Mouse (Mus musculus) limb, embryonic 12.5 days (tissue): ENCODE measurements around the gene Rxrg. TPM values are rescaled to one million over a fixed set of nuclear protein-coding genes. Genes with fewer than 3 reads are reported as not detected.
A peak's percentile ranks its signal among the peaks of the same experiment; 100 is the strongest.

Experiments used
- ATAC-seq: fragments of 200-750 bp; cut with Nextera tagmentation; 2 replicates; pipeline ENCODE4 v1.8.0; 2017; ENCODE audit warnings: low read depth, moderate TSS enrichment; ENCODE audit not compliant: insufficient number of reproducible peaks, insufficient read depth, low FRiP score, low TSS enrichment
- H3K27ac ChIP-seq: fragments of 300-500 bp; sonication (generic); 2 replicates; pipeline ENCODE4 v1.5.1; 2016; ENCODE audit warnings: mild to moderate bottlenecking, moderate library complexity
- H3K27me3 ChIP-seq: fragments of 300-500 bp; sonication (generic); 2 replicates; pipeline ENCODE4 v1.6.1; 2016; ENCODE audit warnings: mild to moderate bottlenecking, moderate library complexity
- H3K36me3 ChIP-seq: fragments of 300-500 bp; sonication (generic); 2 replicates; pipeline ENCODE4 v1.6.1; 2016; ENCODE audit warnings: mild to moderate bottlenecking, moderate library complexity
- H3K4me1 ChIP-seq: fragments of 300-500 bp; sonication (generic); replicated peaks from 2 replicates; pipeline ENCODE4 v1.6.1; 2016
- H3K4me2 ChIP-seq: fragments of 300-500 bp; sonication (generic); 2 replicates; pipeline ENCODE4 v1.6.1; 2016; ENCODE audit warnings: mild to moderate bottlenecking, moderate library complexity
- H3K4me3 ChIP-seq: fragments of 300-500 bp; sonication (generic); replicated peaks from 2 replicates; pipeline ENCODE4 v1.5.1; 2016; ENCODE audit warnings: mild to moderate bottlenecking
- H3K9ac ChIP-seq: fragments of 300-500 bp; sonication (generic); replicated peaks from 2 replicates; pipeline ENCODE4 v1.6.1; 2016; ENCODE audit warnings: mild to moderate bottlenecking, moderate library complexity
- H3K9me3 ChIP-seq: fragments of 300-500 bp; sonication (generic); 2 replicates; pipeline ENCODE4 v1.6.1; 2016; ENCODE audit warnings: mild to moderate bottlenecking, moderate library complexity
- WGBS: fragments of 180-500 bp; shearing (Covaris S2); methylation state at CpG from one replicate; pipeline ENCODE4 v1.1.7; 2016; 5-methylcytosine and 5-hydroxymethylcytosine counted together
- polyA plus RNA-seq: library from polyadenylated mRNA; unstranded; fragments of >200 nt; fragmentation: Nextera tagmentation; extraction: Ambion mirVana; gene quantifications from 2 replicates; pipeline ENCODE4 v1.2.1, GENCODE M21; 2016

Gene Rxrg
- polyA plus RNA-seq, 1 experiment from 2014 or later: 14.2 TPM

GRCm38 (mm10) chr1:167599211-167599735 is 1.1 kb downstream of the Rxrg start:
- Histone ChIP-seq H3K36me3 (no peaks in the 10 kb centered on the region), H3K27ac (no peak overlapping the region), H3K27me3 (peaks cover 63% of the 10 kb centered on the region), H3K4me2 (peak overlapping the region; percentile 83), H3K4me3 (peak overlapping the region; percentile 45), H3K9ac (no peak overlapping the region), H3K4me1 (peaks cover 22% of the 10 kb centered on the region), H3K9me3 (no peaks in the 10 kb centered on the region)
- WGBS: 5% methylated on average over 7 of the region's 7 CpGs
- no peak for ATAC-seq

- Histone ChIP-seq H3K9ac (no peak overlapping the region), H3K9me3 (no peaks in the 10 kb centered on the region), H3K4me3 (no peak overlapping the region), H3K36me3 (no peaks in the 10 kb centered on the region), H3K4me1 (no peaks in the 10 kb centered on the region), H3K27ac (no peak overlapping the region), H3K4me2 (no peak overlapping the region), H3K27me3 (peaks cover 40% of the 10 kb centered on the region)
- WGBS: 58% methylated on average over 9 of the region's 9 CpGs
- ATAC-seq: no peak
Measured at GRCm38 (mm10) chr1:167608201-167608741, 10.1 kb downstream of the Rxrg start.

GRCm38 (mm10) chr1:167617131-167617530 is 18.9 kb downstream of the Rxrg start:
- H3K9me3 ChIP-seq: no peaks in the 10 kb centered on the region
- no peak overlapping the region for H3K27ac ChIP-seq
- WGBS: 69% methylated on average over 14 of the region's 14 CpGs
- H3K27me3 ChIP-seq: no peaks in the 10 kb centered on the region
- no peaks in the 10 kb centered on the region for H3K36me3 ChIP-seq
- ATAC-seq: no peak
- H3K4me3 ChIP-seq: no peak overlapping the region
- no peaks in the 10 kb centered on the region for H3K4me1 ChIP-seq
- H3K9ac ChIP-seq: no peak overlapping the region
- no peak overlapping the region for H3K4me2 ChIP-seq

GRCm38 (mm10) chr1:167617995-167618489 is 19.9 kb downstream of the Rxrg start:
- H3K36me3 ChIP-seq: no peaks in the 10 kb centered on the region
- WGBS: 79% methylated on average over 18 of the region's 18 CpGs

GRCm38 (mm10) chr1:167620206-167620795 is 22.1 kb downstream of the Rxrg start:
- no peaks in the 10 kb centered on the region for H3K36me3 ChIP-seq
- no peak overlapping the region for H3K4me2 ChIP-seq
- 69% methylated on average over 15 of the region's 15 CpGs for WGBS
- no peak for ATAC-seq
- no peak overlapping the region for H3K4me3 ChIP-seq
- no peak overlapping the region for H3K27ac ChIP-seq
- H3K27me3 ChIP-seq: peaks cover 9% of the 10 kb centered on the region; the same call in 1 of the 2 replicates
- H3K9ac ChIP-seq: no peak overlapping the region
- no peaks in the 10 kb centered on the region for H3K9me3 ChIP-seq
- H3K4me1 ChIP-seq: no peaks in the 10 kb centered on the region

More at GRCm38 (mm10) chr1:167617995-167618489, 19.9 kb downstream of the Rxrg start:
- H3K4me3 ChIP-seq: no peak overlapping the region
- H3K4me1 ChIP-seq: no peaks in the 10 kb centered on the region
- H3K27ac ChIP-seq: no peak overlapping the region
- H3K9ac ChIP-seq: no peak overlapping the region
- peaks cover 3% of the 10 kb centered on the region; the same call in 1 of the 2 replicates for H3K27me3 ChIP-seq
- no peaks in the 10 kb centered on the region for H3K9me3 ChIP-seq
- ATAC-seq: no peak; the same call in 1 of the 2 replicates
- H3K4me2 ChIP-seq: no peak overlapping the region

GRCm38 (mm10) chr1:167625098-167625497 is 26.9 kb downstream of the Rxrg start:
- WGBS: 72% methylated on average over 3 of the region's 3 CpGs
- H3K36me3 ChIP-seq: no peaks in the 10 kb centered on the region
- H3K4me3 ChIP-seq: no peak overlapping the region
- ATAC-seq: no peak
- peaks cover 14% of the 10 kb centered on the region; the same call in 1 of the 2 replicates for H3K27me3 ChIP-seq
- no peaks in the 10 kb centered on the region for H3K4me1 ChIP-seq
- no peak overlapping the region for H3K9ac ChIP-seq
- H3K9me3 ChIP-seq: no peaks in the 10 kb centered on the region
- no peak overlapping the region for H3K27ac ChIP-seq
- H3K4me2 ChIP-seq: no peak overlapping the region

- H3K9ac ChIP-seq: no peak overlapping the region
- 85% methylated on average over 6 of the region's 6 CpGs for WGBS
- no peaks in the 10 kb centered on the region for H3K9me3 ChIP-seq
- ATAC-seq: no peak
- H3K27me3 ChIP-seq: peaks cover 32% of the 10 kb centered on the region
- no peaks in the 10 kb centered on the region for H3K36me3 ChIP-seq
- H3K27ac ChIP-seq: no peak overlapping the region
- H3K4me3 ChIP-seq: no peak overlapping the region
- no peaks in the 10 kb centered on the region for H3K4me1 ChIP-seq
- no peak overlapping the region for H3K4me2 ChIP-seq
Measured at GRCm38 (mm10) chr1:167631765-167632164, 33.6 kb downstream of the Rxrg start.

- WGBS: 61% methylated on average over 12 of the region's 12 CpGs
- H3K36me3 ChIP-seq: no peaks in the 10 kb centered on the region
- H3K9ac ChIP-seq: no peak overlapping the region
- ATAC-seq: no peak
- peaks cover 51% of the 10 kb centered on the region for H3K27me3 ChIP-seq
- no peaks in the 10 kb centered on the region for H3K9me3 ChIP-seq
- no peaks in the 10 kb centered on the region for H3K4me1 ChIP-seq
- no peak overlapping the region for H3K27ac ChIP-seq
- H3K4me2 ChIP-seq: no peak overlapping the region
- H3K4me3 ChIP-seq: no peak overlapping the region
Measured at GRCm38 (mm10) chr1:167635702-167636101, 37.5 kb downstream of the Rxrg start.

GRCm38 (mm10) chr1:167636948-167637347 is 38.8 kb downstream of the Rxrg start:
- 17% methylated on average over 3 of the region's 3 CpGs for WGBS
- H3K4me3 ChIP-seq: no peak overlapping the region
- H3K9me3 ChIP-seq: no peaks in the 10 kb centered on the region
- H3K9ac ChIP-seq: no peak overlapping the region
- no peaks in the 10 kb centered on the region for H3K4me1 ChIP-seq
- no peak overlapping the region for H3K27ac ChIP-seq
- peaks cover 49% of the 10 kb centered on the region for H3K27me3 ChIP-seq
- no peak overlapping the region for H3K4me2 ChIP-seq
- no peak for ATAC-seq
- H3K36me3 ChIP-seq: no peaks in the 10 kb centered on the region

GRCm38 (mm10) chr1:167638053-167638452 is 39.9 kb downstream of the Rxrg start:
- ATAC-seq: no peak
- H3K4me2 ChIP-seq: no peak overlapping the region
- H3K36me3 ChIP-seq: no peaks in the 10 kb centered on the region
- WGBS: 40% methylated on average over 13 of the region's 13 CpGs
- no peak overlapping the region for H3K9ac ChIP-seq
- H3K9me3 ChIP-seq: no peaks in the 10 kb centered on the region
- H3K4me3 ChIP-seq: no peak overlapping the region
- no peak overlapping the region for H3K27ac ChIP-seq
- no peaks in the 10 kb centered on the region for H3K4me1 ChIP-seq
- H3K27me3 ChIP-seq: peaks cover 50% of the 10 kb centered on the region

GRCm38 (mm10) chr1:167638901-167639300 is 40.7 kb downstream of the Rxrg start:
- no peaks in the 10 kb centered on the region for H3K36me3 ChIP-seq
- no peak overlapping the region for H3K27ac ChIP-seq
- H3K27me3 ChIP-seq: peaks cover 59% of the 10 kb centered on the region
- H3K9me3 ChIP-seq: no peaks in the 10 kb centered on the region
- 72% methylated on average over 9 of the region's 9 CpGs for WGBS
- H3K4me3 ChIP-seq: no peak overlapping the region
- no peaks in the 10 kb centered on the region for H3K4me1 ChIP-seq
- no peak overlapping the region for H3K4me2 ChIP-seq
- no peak overlapping the region for H3K9ac ChIP-seq
- no peak for ATAC-seq
